Mouse (Mus musculus): ENCODE results near the gene Tanc2.

GRCm38 (mm10) chr11:105700528-105700927 is 110.7 kb downstream of the Tanc2 start:
- TF ChIP-seq POLR2A (IDR thresholded peaks at IDR 0.05; ENCODE audit: borderline replicate concordance, extremely low read depth, insufficient read depth, insufficient read length, poor library complexity, severe bottlenecking) (no peak), CTCF (IDR thresholded peaks at IDR 0.05; ENCODE audit: borderline replicate concordance, extremely low read depth, insufficient read depth, insufficient read length) (no peak)

Measured in brain, embryonic 14.5 days (tissue).